Mouse (Mus musculus) left cerebral cortex, postnatal 25 days (tissue): ENCODE data around the gene Kynu. TPM values are rescaled to one million over a fixed set of nuclear protein-coding genes. Genes with fewer than 3 reads are reported as not detected.

Experiments
- DNase-seq, 2 experiments: peaks; one replicate each; pipeline ENCODE4 v3.0.0; 2022; ENCODE audit warnings: low spot score in 2 of 2, mixed read lengths in 1 of 2
- intact Hi-C: fragments of 180-260 bp; cut with DNase I; formaldehyde crosslinking; loops from one replicate; pipeline ENCODE4 v1.15.1; 2025
- total RNA-seq, 2 experiments: library from RNA; stranded (reverse); gene quantifications; 2 replicates each; pipeline ENCODE4 v1.2.3; 2021

Kynu gene
- under 1 TPM; 0.11 to 0.21 TPM for total RNA-seq

DNA sequence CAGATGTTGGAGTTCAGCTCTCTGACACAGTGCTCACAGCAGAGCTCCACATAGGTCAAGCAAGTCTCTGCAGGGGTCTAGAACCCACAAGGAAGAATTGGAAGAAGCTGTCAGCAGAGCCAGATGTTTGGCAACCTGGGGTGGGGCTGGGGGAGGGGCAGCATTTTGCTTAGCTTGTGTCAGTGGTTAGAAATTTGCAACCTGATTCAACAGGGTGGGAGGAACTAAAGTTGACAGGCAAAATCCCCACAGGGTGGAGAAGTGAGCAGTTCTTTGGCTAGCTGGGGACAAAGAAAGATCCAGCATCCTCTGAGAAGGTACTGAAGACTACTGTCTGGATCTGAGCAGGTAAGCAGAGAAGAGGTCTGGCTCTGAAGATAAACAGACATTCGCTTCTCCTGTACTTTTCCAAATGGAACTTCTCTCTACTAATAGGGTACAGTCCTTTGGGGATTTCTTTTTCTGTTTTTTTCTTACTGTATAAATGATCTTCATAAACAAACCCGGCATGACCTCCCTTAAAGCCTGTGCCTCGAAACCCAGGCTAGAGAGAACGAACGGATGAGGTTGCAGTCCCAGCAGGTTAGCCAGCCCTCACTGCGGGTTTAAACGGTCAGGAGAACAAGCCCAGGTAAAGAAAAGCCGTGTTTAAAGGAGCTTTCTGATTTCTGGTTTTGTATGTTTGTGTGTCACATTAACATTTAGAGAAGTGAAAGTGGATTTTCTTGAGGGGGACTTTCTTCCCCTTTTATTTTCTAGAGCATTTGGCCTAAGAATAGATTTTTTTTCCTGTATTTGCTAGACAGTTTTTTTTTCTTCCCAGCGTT is at the start of gene Kynu:
Gene Kynu (plus strand): TSS at position 268 of the 827 bp plus-strand sequence.
- DNase-seq = no peak
- intact Hi-C loops = no loop called here

DNA sequence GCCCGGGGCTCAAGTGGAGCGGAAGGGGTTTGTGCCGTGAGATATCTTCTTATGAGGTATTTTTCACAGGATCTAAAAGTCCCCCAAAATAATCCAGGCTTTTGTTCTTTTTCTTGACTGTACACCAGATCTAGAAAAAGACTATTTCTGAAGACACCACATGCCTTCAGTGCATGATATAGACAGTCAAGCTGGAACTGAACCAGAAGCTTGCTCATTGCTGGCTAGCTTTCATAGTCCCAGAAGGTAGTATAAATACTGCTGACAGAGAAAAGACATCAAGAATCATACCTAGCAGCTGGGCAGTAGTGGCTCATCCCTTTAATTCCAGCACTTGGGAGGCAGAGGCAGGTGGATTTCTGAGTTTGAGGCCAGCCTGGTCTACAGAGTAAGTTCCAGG is 48.9 kb upstream of the Kynu start:
- DNase-seq = peak; percentile 31 to 93
- intact Hi-C loops = no loop called here

DNA sequence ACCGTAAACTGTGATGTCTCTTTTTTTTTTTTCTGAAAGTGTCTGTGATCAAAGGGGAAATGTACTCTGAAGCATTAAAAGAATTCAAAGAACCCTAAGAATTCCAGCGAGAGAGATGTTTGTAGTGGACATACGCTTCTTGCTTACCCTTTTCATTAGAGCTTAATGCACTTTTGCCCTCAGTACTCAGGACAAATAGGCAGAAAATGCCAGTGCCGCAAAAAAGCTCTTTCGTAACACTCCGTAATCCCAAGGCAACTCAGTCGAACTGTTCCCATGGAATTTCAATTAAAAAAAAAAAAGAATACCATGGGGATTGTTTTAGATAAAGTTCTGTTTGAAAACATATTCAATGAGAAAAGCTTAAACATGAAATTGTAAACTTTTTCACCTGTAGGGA is 41.3 kb upstream of the Kynu start:
- intact Hi-C loops = no loop called here

DNA sequence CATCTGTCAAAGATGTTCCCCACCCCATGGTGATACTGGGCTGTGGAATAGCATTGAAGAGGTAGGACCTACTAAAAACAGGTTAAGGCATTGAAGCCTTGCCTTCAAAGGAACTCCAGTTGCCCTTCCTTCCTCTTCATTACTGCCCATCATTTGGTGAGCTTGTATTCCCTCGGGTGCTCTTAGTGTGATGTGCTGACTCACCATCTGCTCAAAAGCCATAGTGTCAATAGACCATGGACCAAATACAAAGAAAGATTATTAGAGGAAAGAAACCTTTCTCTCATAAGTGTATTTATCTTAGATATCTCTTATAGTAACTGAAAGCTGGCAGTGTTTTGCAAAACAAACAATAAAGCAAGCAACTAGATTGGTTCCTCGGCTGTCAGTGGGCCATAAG is 20.7 kb upstream of the Kynu start:
- intact Hi-C loops = no loop called here
- DNase-seq = no peak

More for the DNA sequence above, 41.3 kb upstream of the Kynu start:
- DNase-seq = no peak

DNA sequence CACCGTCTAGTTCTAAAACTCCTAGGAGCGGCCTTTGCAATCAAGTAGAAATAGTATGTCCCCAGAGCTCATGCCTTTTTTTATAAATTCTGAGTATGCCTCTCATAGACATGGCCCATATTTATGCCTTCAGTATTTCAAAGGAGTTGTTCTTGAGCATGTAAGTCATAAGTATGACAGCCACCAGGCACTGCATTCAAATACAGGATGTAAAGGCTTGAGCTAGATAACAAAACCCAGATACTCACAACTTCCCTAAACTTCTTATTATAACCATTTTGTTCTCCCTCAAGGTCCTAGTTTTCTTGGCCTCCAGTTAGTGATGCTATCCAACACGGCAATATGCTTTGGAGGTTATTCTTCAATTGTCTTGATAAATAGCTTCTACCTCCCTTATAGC is 12.5 kb upstream of the Kynu start:
- intact Hi-C loops = no loop called here
- DNase-seq = no peak

DNA sequence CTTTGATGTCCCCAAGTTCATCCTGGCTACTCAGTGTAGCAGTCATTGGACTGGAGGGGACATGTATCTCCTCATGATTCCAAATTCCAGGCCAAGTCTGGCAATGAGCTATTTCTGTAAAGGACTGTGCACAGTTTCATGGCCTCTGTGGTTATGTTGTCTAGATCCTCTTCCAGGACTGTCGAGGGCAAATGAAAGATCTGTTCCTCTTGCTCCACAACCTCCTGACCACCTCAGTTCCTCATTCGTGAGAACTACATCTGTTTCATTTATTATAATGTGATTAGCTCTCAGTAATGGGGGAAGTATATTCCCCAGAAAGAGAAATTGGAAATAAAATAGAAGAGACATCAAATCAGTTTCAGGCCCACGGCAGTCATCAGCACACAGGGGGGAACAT is 9.5 kb upstream of the Kynu start:
- DNase-seq = no peak
- intact Hi-C loops = no loop called here

DNA sequence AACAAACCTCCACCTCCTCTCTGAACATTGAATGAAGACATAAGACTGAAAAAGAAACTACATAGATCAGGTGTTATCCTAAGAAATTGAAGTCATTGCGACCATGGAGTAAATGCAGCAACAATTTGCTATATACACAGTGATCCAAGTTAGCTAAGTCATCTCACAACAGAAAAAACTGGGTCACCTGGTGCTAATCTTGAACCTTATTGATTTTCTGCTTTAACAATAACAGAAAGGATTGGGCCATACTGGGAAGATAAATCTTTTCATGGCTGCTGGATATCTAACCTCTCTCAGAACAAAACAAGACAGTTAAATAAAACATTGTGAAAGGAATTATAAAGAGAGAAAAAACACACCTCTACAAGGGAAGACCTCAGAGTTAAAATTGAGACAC is 8.7 kb upstream of the Kynu start:
- intact Hi-C loops = no loop called here
- DNase-seq = no peak

DNA sequence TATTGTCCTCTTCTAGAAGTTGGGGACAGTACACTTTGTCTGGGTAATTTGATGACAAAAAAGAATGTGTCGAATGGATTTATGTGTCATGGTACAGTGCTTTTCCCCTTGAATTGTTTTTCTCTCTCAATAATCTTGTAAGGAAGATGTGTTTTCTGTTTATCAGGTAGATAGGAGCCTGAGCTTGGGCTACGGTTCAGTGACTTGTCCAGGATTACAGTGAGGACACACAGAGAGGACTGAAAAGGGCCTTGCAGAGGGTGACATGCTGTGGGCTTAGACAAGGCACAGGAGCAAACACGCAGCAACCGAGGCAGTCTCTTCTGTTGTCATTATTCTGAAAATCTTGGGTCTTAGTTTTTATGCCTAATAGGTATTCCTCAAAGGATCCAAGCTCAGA is 913 bp upstream of the Kynu start:
- no peak for DNase-seq
- intact Hi-C loops = no loop called here

DNA sequence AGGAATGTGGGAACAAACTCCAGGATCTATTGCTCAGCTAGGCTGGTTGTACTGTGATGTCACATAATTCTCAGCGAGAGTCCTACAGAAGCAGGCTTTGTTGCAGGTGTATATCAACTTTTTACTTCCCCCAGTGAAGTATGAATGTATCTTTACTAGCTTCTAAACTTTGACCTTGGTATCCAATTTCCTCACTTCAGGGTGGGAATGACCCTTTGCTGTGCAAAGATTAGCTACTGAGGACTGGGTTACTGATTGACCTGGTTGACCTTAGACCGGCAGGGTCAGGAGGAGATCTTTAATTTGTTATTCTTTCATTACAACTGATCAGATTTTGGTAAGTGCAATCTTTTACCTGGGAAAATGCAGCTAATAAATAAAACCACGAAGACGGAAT is 758 bp downstream of the Kynu start:
- intact Hi-C loops = no loop called here
- no peak for DNase-seq

DNA sequence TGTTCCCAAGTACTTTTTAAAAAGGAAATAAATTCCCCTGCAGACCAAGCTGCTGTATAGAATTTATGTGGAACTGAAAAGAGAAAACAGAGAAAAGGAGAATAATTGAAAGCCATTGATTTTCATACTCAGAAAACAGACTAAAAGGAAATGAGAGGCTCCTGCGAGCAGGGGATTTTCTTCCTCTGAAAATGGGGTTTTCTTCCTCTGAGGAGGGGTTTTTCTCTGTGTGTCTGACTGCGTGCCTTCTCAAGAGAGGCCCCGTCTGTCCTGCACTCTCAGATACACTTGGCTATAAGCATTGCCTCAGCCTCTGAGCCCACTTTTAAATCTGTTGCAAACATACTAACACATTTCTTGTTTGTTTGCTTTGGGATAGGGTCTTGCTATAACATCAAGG is 1.9 kb downstream of the Kynu start:
- no peak for DNase-seq
- intact Hi-C loops = no loop called here

DNA sequence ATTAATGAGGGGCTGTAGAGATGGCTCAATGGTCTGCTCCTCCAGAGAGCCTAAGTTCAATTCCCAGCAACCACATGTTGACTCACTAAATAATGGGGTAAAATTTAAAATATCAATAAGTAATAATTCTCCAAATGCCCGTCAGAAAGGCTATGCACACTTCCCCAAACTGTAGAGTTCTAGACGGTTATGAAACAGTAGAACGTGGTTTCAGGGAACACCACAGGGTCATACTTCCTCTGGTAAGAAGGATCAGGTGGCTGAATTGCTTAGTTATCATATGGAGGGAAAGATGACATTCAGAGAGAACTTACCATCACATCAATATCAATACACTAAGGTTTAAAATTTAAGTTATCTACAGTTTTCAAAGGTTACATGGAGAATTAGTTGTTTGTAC is 6.1 kb downstream of the Kynu start:
- intact Hi-C loops = no loop called here
- DNase-seq = no peak

DNA sequence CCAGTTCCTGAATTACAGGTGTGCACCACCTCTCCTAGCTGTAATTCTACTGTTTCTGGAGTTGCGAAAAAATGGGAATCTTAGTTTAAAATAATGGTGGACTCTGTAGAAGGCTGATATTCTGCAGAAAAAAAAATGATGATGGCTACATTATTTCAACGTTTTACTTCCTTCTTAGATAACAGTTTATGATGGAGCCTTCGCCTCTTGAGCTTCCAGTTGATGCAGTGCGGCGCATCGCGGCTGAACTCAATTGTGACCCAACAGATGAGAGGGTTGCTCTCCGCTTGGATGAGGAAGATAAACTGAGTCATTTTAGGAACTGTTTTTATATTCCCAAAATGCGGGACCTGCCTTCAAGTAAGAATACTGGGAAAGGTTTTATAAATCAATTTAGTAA is 7.7 kb downstream of the Kynu start:
- intact Hi-C loops = no loop called here

DNA sequence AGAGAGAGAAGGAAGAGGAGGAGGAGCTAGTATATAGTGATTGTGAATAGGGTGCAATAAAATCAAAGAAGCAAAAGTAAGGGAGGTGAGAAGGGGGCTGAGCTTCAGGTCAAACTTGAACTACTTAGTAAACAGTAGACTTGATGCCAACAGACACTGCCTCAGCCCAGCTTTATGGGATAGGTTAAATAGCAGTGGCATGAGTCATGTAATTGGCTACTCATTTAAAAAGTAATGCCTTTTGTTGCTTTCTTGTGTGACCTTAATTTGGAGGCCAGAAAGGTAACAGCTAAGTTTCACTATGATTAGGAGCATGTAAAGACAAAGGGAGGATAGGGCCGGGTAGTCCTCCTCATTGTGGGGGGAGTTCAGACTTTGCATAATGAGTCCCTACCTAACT is 13.3 kb downstream of the Kynu start:
- intact Hi-C loops = no loop called here
- DNase-seq = no peak

More for the DNA sequence above, 7.7 kb downstream of the Kynu start:
- no peak for DNase-seq

DNA sequence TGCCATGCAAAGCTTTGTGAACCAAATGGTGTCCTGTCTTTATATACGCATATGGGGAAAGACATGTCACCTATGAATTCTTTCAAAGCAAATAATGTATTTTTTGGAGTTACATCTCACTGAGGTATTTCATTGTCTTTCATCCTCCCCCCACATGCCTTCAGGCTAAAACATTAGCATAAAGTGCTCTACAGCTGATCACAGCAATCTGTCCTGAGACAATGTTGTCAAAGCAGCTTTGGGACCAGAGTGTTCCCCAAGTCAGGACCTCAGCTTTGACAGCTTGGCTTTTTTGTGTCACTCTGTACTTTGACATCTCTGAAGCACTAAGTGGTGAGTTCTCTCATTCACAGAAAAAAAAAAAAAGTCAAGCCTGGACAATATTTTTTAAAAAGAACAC is 18.4 kb downstream of the Kynu start:
- no peak for DNase-seq
- intact Hi-C loops = no loop called here

DNA sequence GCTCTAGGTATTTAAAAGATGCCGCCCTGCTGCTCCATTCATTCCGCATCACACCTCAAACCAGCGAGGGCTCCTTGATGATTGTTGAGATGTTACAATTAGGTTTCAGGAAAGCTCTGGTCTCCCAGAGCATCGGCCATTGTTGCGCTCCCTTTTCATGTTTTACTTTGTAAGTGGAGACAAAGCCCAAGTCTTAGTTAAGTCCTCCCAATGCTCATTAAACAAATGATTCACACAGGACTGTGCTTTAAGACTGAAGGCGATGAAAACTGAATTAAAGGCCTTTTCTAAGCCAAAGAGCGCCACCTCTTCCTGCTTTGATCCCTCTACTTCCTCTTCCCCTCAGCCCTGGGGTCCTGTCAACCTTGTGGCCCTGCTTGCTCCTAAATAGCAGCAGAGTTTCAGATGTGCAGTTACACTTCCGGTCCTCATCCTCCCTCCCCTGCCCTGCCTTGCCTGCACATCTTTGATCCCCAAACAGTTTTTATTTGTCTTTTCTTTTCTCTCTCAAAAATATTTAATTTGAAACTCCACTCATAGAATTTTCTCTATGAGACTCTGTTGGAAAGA is 28.2 kb downstream of the Kynu start:
- intact Hi-C loops = no loop called here
- DNase-seq = no peak

DNA sequence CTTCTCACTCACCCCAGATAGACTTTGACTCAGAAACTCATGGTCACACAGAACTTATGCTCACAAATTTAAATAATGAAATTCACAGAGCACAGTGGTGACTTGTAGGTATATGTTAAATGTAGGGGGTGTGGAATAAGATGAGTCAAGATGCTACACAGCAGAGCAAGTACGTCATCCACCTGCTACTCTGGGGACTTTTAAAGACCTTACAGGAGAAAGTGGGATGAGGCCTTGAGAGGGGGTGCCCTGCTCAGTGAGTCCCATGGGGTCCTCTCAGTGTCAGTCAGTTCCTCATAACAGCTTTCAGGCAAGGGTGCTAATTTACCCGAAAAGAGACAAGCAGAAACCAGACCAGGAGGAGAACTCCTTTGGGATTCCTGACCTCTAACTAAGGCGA is 30.4 kb downstream of the Kynu start:
- DNase-seq = no peak
- intact Hi-C loops = no loop called here

DNA sequence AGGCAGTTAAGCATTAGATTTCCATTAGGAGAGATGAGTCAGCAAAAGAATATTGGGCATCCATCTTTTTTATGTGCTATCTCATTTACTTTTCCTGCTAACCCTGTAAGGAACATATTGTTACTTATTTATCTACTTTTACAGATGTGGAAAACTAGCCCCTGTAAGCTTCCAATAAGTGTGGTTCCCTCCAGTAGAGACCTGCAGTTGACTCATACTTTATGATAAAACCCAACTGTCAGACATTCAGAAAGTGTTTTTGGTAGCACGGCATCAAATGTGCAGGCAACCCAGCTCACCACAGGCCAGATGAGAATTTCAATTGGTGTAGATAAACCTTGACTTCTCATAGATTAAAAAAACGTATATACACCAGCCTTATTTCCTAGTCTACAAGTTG is 32.7 kb downstream of the Kynu start:
- no peak for DNase-seq
- intact Hi-C loops = no loop called here

DNA sequence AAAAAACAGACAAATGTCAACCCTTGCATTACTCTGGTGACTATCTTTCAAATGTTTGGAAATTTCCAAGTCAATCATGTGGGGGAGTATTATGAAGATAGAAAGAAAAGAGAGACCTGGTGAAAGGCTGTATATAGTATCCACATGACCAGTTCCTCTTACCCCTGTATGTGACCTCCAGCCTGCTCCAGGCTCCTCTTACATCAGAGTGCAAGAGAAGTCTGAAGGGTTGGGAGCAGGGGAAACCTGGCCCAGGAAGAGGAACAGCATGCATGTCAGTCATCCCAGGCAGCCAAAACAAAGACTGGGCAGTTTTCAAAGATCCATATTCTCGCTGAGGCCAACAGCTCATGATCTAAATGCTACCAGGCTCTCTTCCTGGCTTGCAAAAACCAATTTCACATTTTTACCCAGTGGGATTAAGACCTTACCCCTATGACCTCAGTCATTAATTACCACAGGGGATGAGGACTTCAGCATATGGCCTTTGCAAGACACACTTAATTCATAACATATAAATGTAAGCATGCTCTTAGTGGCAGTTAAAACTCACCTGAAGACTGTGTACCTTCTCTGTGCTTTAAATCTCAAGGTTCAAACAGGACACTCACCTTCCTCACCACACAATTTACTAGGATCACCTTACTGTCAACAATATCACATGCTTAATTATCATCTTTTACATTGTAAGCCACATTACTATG is 37.0 kb downstream of the Kynu start:
- DNase-seq = no peak
- intact Hi-C loops = no loop called here

DNA sequence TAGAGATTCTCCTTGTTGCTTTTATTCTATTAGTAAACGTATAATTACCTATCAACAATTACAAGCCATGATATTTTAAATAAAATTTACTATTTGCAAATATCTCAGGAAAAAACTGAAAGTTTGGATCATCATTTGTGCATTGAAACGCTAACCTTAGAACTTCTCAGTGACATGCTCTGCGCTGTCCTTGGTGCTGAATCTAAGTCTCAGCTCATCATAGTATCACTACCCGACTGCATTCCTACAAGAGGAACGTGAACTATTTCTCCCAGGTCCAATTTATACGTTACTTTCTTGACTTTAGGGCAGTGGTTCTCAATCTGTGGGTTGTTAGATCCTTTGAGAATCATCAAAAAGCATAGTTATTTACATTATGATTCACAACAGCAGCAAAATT is 58.4 kb downstream of the Kynu start:
- no peak for DNase-seq
- intact Hi-C loops = no loop called here

DNA sequence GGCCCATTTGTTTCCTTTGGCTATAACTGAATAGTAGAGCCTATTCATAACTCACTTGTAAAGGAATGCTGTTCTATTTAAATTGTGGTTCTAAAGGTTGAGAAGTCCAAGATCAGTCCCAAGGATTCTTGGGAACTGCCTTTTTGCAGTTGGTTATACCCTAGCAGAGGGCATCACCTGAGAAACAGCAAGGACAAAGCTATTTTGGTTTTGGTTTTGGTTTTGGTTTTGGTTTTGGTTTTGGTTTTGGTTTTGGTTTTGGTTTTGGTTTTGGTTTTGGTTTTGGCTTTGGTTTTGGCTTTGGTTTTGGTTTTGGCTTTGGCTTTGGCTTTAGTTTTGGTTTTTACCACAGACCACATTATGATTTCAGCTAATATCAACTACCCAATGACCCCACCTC is 66.0 kb downstream of the Kynu start:
- no peak for DNase-seq
- intact Hi-C loops = loop anchor here (10.0 kb wide), 1 partner anchor 946 kb away; no protein-coding TSS in a partner anchor

DNA sequence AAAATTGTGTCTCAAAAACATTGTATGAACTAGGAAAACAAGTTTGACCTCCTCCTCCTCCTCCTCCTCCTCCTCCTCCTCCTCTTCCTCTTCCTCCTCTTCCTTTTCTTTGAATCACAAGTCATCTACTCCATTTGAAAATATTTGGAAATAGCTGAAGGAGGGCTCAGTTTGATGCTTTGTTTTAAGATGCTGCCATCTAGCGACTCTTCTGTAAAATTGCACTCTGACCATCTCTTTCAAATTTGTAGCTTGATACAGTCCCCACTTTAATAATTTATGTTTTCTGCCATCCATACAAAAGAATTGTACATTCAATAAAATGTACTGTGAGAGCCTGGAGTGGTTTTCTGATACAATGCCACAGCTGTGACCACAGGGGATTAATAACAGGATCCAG is 67.7 kb downstream of the Kynu start:
- intact Hi-C loops = loop anchor here (10.0 kb wide), 1 partner anchor 948 kb away; no protein-coding TSS in a partner anchor
- DNase-seq = no peak
